Mouse (Mus musculus) urinary bladder, postnatal 25 days (tissue): ENCODE measurements around the gene Crybg2.

Source experiments
- DNase-seq: peaks from one replicate; pipeline ENCODE4 v3.0.0; 2022; ENCODE audit warnings: low spot score

Gene Crybg2

GRCm38 (mm10) chr4:134060135-134060865 is at the start of gene Crybg2:
Gene Crybg2, plus strand, starts transcription at chr4:134060815.
- DNase-seq = no peak

GRCm38 (mm10) chr4:134011450-134012414 is 48.9 kb upstream of the Crybg2 start:
- DNase-seq = no peak

GRCm38 (mm10) chr4:134012858-134013528 is 47.6 kb upstream of the Crybg2 start:
- DNase-seq = no peak

- DNase-seq = no peak
Observed at GRCm38 (mm10) chr4:134016208-134016607, 44.4 kb upstream of the Crybg2 start.

GRCm38 (mm10) chr4:134016767-134017166 is 43.8 kb upstream of the Crybg2 start:
- no peak for DNase-seq

GRCm38 (mm10) chr4:134017201-134017865 is 43.3 kb upstream of the Crybg2 start:
- no peak for DNase-seq

GRCm38 (mm10) chr4:134018038-134018778 is 42.4 kb upstream of the Crybg2 start:
- no peak for DNase-seq

GRCm38 (mm10) chr4:134018779-134019145 is 41.9 kb upstream of the Crybg2 start, which contains the start of gene Lin28a:
Gene Lin28a, minus strand, starts transcription at chr4:134018841.
- DNase-seq = no peak

GRCm38 (mm10) chr4:134019210-134019609 is 41.4 kb upstream of the Crybg2 start:
- DNase-seq = no peak

GRCm38 (mm10) chr4:134019641-134020351 is 40.8 kb upstream of the Crybg2 start:
- DNase-seq = no peak

- peak; percentile 78 for DNase-seq
Observed at GRCm38 (mm10) chr4:134020621-134021020, 40.0 kb upstream of the Crybg2 start.

- no peak for DNase-seq
Observed at GRCm38 (mm10) chr4:134025802-134026201, 34.8 kb upstream of the Crybg2 start.

- peak; percentile 81 for DNase-seq
Observed at GRCm38 (mm10) chr4:134035953-134036352, 24.7 kb upstream of the Crybg2 start.

GRCm38 (mm10) chr4:134041317-134042123 is 19.1 kb upstream of the Crybg2 start:
- no peak for DNase-seq

GRCm38 (mm10) chr4:134043041-134043440 is 17.6 kb upstream of the Crybg2 start:
- DNase-seq = no peak

- DNase-seq = no peak
Observed at GRCm38 (mm10) chr4:134047648-134048047, 13.0 kb upstream of the Crybg2 start.

- no peak for DNase-seq
Observed at GRCm38 (mm10) chr4:134051912-134052311, 8.7 kb upstream of the Crybg2 start.

GRCm38 (mm10) chr4:134052560-134052959 is 8.1 kb upstream of the Crybg2 start:
- DNase-seq = no peak

GRCm38 (mm10) chr4:134053538-134053937 is 7.1 kb upstream of the Crybg2 start, which contains the start of gene Zfp683:
Gene Zfp683, plus strand, starts transcription at chr4:134053838.
- DNase-seq = no peak
